Mouse (Mus musculus): ENCODE data around the gene Rnasek.

Rnasek gene

GRCm38 (mm10) chr11:70216103-70216502, 23.5 kb downstream of the Rnasek start:
- no peak for DNase-seq (ENCODE audit: low spot score in 2 of 2)

DNA sequence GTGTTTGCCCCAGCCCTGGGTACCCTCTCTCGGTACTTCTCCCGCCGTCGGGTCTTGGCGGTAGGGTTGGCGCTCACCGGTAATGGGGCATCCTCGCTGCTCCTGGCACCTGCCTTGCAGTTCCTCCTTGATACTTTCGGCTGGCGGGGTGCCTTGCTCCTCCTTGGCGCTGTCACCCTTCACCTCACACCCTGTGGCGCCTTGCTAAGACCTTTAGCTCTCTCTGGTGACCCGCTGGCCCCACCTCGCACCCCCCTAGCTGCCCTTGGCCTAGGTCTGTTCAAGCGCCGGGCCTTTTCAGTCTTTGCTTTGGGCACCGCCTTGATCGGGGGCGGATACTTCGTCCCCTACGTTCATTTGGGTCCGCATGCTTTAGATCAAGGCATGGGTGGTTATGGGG, 24.3 kb downstream of the Rnasek start:
- no peak for DNase-seq (ENCODE audit: low spot score in 2 of 2)

GRCm38 (mm10) chr11:70214856-70215209, 24.8 kb downstream of the Rnasek start:
- DNase-seq (ENCODE audit: low spot score in 2 of 2) = no peak

GRCm38 (mm10) chr11:70214191-70214855, 25.3 kb downstream of the Rnasek start:
- DNase-seq (ENCODE audit: low spot score in 2 of 2) = no peak

GRCm38 (mm10) chr11:70213736-70214135, 25.9 kb downstream of the Rnasek start:
- no peak for DNase-seq (ENCODE audit: low spot score in 2 of 2)

- no peak for DNase-seq (ENCODE audit: low spot score in 2 of 2)
Measured at GRCm38 (mm10) chr11:70212896-70213295, 26.7 kb downstream of the Rnasek start.

DNA sequence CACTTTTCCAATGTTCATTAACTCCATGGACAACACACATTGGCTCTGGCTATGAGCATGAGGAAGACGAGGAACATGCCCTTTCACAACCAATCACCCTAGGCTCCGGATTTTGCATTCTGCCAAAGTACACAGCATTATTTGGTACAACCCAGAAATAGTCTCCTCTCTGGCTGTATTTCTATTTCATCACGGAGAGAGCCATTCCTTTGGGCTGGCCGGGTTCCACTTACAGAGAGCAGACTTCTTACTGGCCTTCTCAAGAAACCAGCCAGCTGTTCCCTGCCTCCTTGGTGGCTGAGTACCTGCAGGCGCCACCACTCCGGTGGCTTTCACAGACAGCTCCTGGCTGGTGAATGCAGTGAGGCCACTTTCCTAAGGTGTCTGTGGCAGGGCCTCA, 27.2 kb downstream of the Rnasek start, which contains the start of gene Slc16a11:
TSS of gene Slc16a11 (plus strand) at position 330 of the 400 bp plus-strand sequence.
- DNase-seq (ENCODE audit: low spot score in 2 of 2) = no peak

GRCm38 (mm10) chr11:70211972-70212371, 27.7 kb downstream of the Rnasek start:
- no peak for DNase-seq (ENCODE audit: low spot score in 2 of 2)

DNA sequence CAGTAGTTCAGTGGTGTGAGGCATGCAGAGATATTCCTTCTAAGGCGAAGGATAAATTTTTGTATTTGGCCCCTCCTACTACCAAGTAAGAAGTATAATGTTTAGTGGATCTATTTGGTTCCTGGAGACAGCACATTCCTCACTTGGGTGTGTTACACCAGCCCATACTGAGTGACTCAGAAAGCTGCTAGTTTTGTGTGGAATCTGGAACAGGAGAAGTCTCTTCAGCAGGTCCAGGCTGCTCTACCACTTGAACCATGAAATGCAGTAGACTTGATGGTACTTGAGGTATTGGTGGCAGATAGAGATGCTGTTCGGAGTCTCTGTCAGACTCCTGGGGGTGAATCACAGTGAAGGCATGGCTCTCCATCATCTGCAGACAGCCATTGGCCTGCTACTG, 29.0 kb downstream of the Rnasek start:
- no peak for DNase-seq (ENCODE audit: low spot score in 2 of 2)

GRCm38 (mm10) chr11:70208778-70209388, 30.8 kb downstream of the Rnasek start:
- DNase-seq (ENCODE audit: low spot score in 2 of 2) = no peak

DNA sequence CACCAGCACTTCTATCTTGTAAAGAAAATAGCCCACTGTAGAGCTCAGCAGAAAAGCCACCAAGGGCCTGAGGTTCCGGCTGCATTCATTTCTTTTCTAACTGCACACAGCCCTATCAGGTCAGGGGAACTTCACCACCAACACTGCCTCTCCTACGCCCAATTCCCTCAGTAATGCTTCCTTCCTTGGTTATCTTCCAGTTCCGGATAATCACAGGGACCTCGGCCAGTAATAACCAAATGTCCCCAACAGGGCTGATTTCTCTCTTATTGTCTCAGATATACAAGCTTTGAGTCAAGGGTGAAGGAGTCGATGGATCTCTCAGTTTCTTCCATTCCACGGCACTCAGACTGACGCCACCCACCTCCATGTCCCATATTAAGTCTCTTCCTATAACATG, 32.4 kb downstream of the Rnasek start:
- no peak for DNase-seq (ENCODE audit: low spot score in 2 of 2)

GRCm38 (mm10) chr11:70206801-70207200, 32.8 kb downstream of the Rnasek start:
- DNase-seq (ENCODE audit: low spot score in 2 of 2) = no peak

DNA sequence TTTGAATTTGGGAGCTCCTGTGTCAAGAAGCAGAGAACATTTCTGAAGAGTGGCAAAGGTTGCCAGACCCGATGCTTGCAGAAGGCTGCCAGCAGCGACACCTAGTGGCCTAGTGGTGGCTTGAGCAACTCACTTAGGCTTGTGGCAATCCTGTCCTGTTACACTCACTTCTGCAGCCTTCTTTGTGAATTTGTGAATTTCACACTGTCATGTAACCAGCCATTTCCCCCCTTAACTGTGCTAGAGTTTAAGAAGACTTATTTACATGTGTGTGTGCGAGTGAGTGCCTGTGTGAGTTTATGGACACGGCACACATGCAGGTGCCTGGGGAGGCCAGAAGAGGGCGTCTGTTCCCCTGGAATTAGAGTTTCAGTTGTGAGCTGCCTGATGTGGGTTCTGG, 38.0 kb downstream of the Rnasek start:
- peak in 1 of 2 experiments; percentile 55 for DNase-seq (ENCODE audit: low spot score in 2 of 2)

DNA sequence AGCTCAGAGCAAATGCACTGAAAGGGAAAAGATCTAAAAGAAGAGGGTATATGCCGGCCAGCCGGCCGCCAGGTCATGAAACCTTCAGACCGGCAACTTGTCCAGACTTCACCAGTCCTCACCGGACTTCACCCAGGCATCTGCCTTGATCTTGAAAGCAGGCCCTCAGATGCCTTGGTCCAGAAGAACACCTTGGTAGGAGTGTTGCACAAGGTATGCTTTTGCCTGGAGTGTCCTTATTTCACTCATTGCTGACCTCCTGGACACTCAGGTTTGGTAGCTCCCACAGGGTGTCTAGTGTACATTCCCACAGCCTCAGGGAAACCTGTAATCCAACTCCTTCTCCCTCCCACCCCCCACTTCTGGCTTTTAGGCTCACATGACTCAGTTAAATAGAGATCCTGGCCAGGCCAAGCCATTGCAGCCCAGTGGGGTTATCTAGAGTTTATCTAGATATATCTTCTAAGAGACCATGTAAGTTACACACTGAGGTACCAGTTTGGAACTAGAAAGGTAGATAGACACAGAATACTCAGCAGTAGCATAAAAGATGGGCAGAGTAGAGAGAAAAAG, 39.5 kb downstream of the Rnasek start:
- DNase-seq (ENCODE audit: low spot score in 2 of 2) = no peak

DNA sequence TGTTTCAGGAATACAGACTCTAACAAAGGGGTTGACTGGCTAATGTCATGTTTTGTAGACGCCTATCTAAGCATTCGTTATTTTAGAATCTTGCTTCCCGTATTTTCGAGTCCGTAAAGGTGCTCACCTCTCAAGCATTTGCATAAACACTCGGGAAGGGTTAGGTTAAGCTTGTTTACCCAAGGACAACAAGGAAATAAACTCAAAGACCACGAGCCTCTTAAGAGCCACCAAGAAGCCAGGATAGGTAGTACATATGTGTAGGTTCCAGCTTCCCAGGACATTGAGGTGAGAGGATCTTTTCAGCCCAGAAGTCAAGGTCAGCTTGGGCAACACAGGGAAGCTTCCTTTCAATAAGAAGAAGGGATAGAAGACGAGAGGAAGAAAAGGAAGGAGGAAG, 40.5 kb downstream of the Rnasek start:
- DNase-seq (ENCODE audit: low spot score in 2 of 2) = no peak

DNA sequence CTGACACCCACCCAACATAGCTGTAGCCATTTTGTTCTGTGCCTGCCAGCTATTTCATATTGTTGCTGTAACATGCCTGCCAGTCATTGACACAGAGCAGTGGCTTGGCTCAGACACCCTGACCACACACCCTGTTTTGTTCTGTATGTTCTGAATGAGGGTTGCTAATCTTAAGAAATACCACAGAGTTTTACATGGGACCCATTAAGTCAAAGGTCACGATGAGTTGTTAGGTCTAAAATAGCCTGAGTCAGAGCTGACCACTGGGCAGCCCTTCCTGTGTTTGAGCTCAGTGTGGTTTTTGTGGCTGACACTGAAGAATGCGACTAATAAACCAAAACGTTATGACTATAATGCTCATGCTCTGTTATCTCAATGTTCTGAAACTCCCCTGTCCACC, 41.3 kb downstream of the Rnasek start:
- DNase-seq (ENCODE audit: low spot score in 2 of 2) = no peak

- DNase-seq (ENCODE audit: low spot score in 2 of 2) = no peak
Measured at GRCm38 (mm10) chr11:70193354-70194285, 46.0 kb downstream of the Rnasek start.

GRCm38 (mm10) chr11:70192157-70192556, 47.5 kb downstream of the Rnasek start:
- no peak for DNase-seq (ENCODE audit: low spot score in 2 of 2)

DNA sequence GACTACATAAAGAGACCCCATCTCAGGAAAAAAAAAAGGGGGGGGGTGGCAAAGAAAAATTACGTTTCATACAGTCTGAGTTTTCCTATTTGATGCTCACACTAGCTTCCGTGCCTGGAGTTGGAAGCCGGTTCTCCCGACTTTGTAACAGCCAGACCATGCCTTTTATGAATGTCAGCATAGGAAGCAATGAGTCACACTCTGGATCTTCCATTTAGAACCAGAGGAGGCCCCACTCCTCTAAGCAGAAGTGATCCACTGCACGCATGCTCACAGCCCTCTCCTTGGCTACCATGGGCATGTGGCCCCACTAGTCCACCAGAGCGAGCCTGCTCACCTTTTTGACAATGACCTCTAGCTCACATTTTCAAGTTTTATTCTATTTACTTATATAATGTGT, 48.5 kb downstream of the Rnasek start:
- DNase-seq (ENCODE audit: low spot score in 2 of 2) = no peak

DNA sequence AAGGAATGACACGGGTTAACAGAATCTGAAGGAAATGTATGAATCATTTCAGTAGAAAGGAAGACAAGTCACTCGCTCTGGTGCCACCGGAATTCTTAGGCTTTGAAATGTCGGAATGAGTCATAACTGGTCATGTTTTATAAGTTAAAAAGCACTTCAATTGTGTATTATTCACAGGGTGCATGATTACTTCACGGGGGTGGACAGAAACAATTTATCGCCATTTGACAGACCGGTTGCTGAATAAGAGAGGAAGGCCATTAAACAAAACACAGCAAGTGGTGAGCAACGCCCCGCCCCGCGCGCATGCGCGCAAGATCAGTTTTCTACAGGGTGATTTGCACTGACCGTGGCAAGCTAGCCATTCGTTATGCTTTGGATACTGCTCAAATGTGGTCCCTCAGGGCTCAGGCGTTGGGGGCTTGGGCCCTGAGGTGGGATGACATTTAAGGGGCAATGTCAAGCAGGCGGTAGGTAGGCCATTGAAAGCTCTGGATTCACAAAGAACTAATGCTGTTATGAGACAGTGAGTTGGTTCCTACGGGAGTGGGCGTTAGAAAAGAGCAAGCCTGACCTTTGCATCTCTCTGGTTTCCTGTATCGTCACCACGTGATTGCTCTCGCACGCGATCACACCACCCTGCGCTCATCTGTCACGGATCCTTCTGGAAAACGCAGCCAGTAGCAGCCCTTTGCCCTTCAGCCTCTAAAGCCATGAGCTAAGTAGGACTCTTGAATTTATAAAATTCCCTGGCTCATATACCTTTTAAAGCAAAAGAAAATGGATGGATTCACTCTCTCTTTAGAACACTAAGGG, 50.1 kb downstream of the Rnasek start:
- DNase-seq (ENCODE audit: low spot score in 2 of 2) = no peak
